Mouse (Mus musculus) hindbrain, embryonic 10.5 days (tissue): ENCODE measurements around the gene Edc4. TPM values are rescaled to one million over a fixed set of nuclear protein-coding genes. Genes with fewer than 3 reads are reported as not detected.

Experiments used
- DNase-seq: peaks from one replicate; pipeline ENCODE4 v3.0.0-alpha.2; 2017; ENCODE audit warnings: low spot score
- H3K27ac ChIP-seq: fragments of 300-500 bp; sonication (generic); 2 replicates; pipeline ENCODE4 v1.5.1; 2016; ENCODE audit warnings: mild to moderate bottlenecking, moderate library complexity
- H3K27me3 ChIP-seq: fragments of 300-500 bp; sonication (generic); 2 replicates; pipeline ENCODE4 v1.6.1; 2016; ENCODE audit warnings: mild to moderate bottlenecking; ENCODE audit not compliant: poor library complexity, insufficient read depth, severe bottlenecking
- H3K36me3 ChIP-seq: fragments of 300-500 bp; sonication (generic); 2 replicates; pipeline ENCODE4 v1.6.1; 2016; ENCODE audit warnings: mild to moderate bottlenecking, moderate library complexity
- H3K4me1 ChIP-seq: fragments of 300-500 bp; sonication (generic); replicated peaks from 2 replicates; pipeline ENCODE4 v1.6.1; 2016; ENCODE audit warnings: mild to moderate bottlenecking
- H3K4me3 ChIP-seq: fragments of 300-500 bp; sonication (generic); 2 replicates; pipeline ENCODE4 v1.5.1; 2016; ENCODE audit warnings: mild to moderate bottlenecking, moderate library complexity
- H3K9me3 ChIP-seq: fragments of 300-500 bp; sonication (generic); 2 replicates; pipeline ENCODE4 v1.6.1; 2016; ENCODE audit warnings: mild to moderate bottlenecking, moderate library complexity
- WGBS: fragments of 180-500 bp; shearing (Covaris S2); methylation state at CpG from one replicate; pipeline ENCODE4 v1.1.7; 2016; 5-methylcytosine and 5-hydroxymethylcytosine counted together
- polyA plus RNA-seq: library from polyadenylated mRNA; unstranded; fragments of >200 nt; fragmentation: Nextera tagmentation; extraction: Ambion mirVana; gene quantifications from 2 replicates; pipeline ENCODE4 v1.2.1, GENCODE M21; 2016

Edc4 gene
- polyA plus RNA-seq, 1 experiment from 2014 or later = 75.8 TPM

GRCm38 (mm10) chr8:105936866-105937475 is 56.3 kb downstream of the Edc4 start:
- Histone ChIP-seq H3K4me1 (peaks cover 27% of the 10 kb centered on the region), H3K9me3 (no peaks in the 10 kb centered on the region), H3K4me3 (peak overlapping the region; percentile 86), H3K27me3 (no peaks in the 10 kb centered on the region), H3K27ac (peak overlapping the region; percentile 95), H3K36me3 (peaks cover 22% of the 10 kb centered on the region)
- peak; percentile 90 for DNase-seq
- WGBS = under 1% methylated on average over 30 of the region's 30 CpGs

GRCm38 (mm10) chr8:105937496-105938305 is 57.0 kb downstream of the Edc4 start:
- Histone ChIP-seq H3K27me3 (no peaks in the 10 kb centered on the region), H3K27ac (peak overlapping the region; percentile 95), H3K36me3 (peaks cover 16% of the 10 kb centered on the region), H3K9me3 (no peaks in the 10 kb centered on the region), H3K4me3 (peak overlapping the region; percentile 86), H3K4me1 (peaks cover 27% of the 10 kb centered on the region)
- WGBS = 2% methylated on average over 33 of the region's 33 CpGs
- DNase-seq = peak; percentile 53

- WGBS = 48% methylated on average over 4 of the region's 4 CpGs
- no peak for DNase-seq
- Histone ChIP-seq H3K4me1 (peaks cover 30% of the 10 kb centered on the region), H3K9me3 (no peaks in the 10 kb centered on the region), H3K36me3 (peaks cover 16% of the 10 kb centered on the region), H3K27ac (peak within 1 kb of the TSS; percentile 95), H3K4me3 (peak within 1 kb of the TSS; percentile 86), H3K27me3 (no peaks in the 10 kb centered on the region)
Observed at GRCm38 (mm10) chr8:105938306-105938669, 57.6 kb downstream of the Edc4 start, which contains the start of gene Psmb10. Psmb10 (minus strand) TSS chr8:105938444.

- Histone ChIP-seq H3K27ac (no peak overlapping the region), H3K36me3 (peaks cover 52% of the 10 kb centered on the region), H3K9me3 (no peaks in the 10 kb centered on the region), H3K4me3 (no peak overlapping the region), H3K4me1 (peaks cover 20% of the 10 kb centered on the region), H3K27me3 (no peaks in the 10 kb centered on the region)
- WGBS = 95% methylated on average over 11 of the region's 11 CpGs
- DNase-seq = no peak
Observed at GRCm38 (mm10) chr8:105942026-105942425, 61.3 kb downstream of the Edc4 start.

DNA sequence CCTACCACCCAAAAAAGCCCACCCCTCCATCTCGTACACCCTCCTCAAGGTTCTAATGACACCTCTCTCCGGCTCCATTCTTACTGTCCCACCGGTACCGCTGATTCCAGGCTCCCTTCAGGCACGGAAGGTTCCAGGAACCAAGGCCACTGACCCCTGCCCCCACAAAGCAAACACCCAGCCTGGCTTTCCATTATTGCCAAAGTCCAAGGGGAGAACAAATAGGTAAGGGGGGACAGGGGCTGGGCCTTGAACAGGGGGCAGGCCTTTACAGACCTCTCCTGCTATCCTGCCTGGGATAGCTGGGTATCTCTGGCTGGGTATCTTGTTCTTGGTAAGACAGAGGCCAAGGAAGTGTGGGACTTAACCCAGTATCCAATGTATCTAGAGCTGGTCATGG is 61.9 kb downstream of the Edc4 start:
- WGBS = 97% methylated on average over 5 of the region's 5 CpGs
- no peak overlapping the region for H3K27ac ChIP-seq
- no peak for DNase-seq
- H3K27me3 ChIP-seq = no peaks in the 10 kb centered on the region
- no peaks in the 10 kb centered on the region for H3K9me3 ChIP-seq
- H3K4me1 ChIP-seq = peaks cover 17% of the 10 kb centered on the region
- no peak overlapping the region for H3K4me3 ChIP-seq
- peaks cover 57% of the 10 kb centered on the region for H3K36me3 ChIP-seq

DNA sequence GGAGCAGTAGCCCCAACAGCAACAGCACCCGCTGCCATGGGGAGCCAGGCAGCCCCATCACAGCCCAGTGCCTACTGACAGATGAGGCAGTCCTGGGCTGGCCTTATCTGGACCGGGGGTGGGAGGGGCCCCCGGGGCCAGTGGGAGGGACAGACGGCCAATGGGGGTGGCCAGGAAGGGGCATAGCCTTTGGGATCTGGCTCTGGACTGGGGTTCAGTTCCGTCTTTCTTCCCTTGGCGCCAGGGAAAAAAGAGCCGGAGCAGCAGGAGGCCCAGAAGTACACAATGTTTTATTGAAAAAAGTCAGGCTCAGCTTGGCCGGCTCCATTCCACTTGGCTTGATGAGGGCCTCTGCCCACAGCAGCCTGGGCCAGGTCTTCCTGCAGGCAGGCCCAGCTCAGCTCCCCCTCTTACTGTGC is 62.6 kb downstream of the Edc4 start, which contains the start of gene Lcat:
Gene Lcat (minus strand): TSS at position 62 of the 419 bp plus-strand sequence.
- 66% methylated on average over 8 of the region's 8 CpGs for WGBS
- Histone ChIP-seq H3K4me1 (peaks cover 9% of the 10 kb centered on the region; the same call in 1 of the 2 replicates), H3K27me3 (no peaks in the 10 kb centered on the region), H3K36me3 (peaks cover 65% of the 10 kb centered on the region), H3K27ac (0 out of 2 replicates have a peak within 1 kb of the TSS, but pooled peaks have one; percentile 56), H3K4me3 (no peak within 1 kb of the TSS), H3K9me3 (no peaks in the 10 kb centered on the region)
- DNase-seq = no peak

Other genes starting within 250 kb of the Edc4 start
- gene Ctcf, start 244.3 kb upstream of the Edc4 start, polyA plus RNA-seq = 102 and 138 TPM in 2 replicates
- 0.61 and 0.73 TPM in 2 replicates for gene Agrp, start 243.5 kb upstream of the Edc4 start, polyA plus RNA-seq
- 2.1 and 4.9 TPM in 2 replicates for gene Carmil2, start 194.6 kb upstream of the Edc4 start, polyA plus RNA-seq
- gene Acd, start 179.8 kb upstream of the Edc4 start, polyA plus RNA-seq = 81.3 and 92.6 TPM in 2 replicates
- 23.3 and 32.2 TPM in 2 replicates for gene Pard6a, start 179.7 kb upstream of the Edc4 start, polyA plus RNA-seq
- 0.14 TPM in 1 of 2 replicates, not detected in the other for gene 4933405L10Rik, start 173.2 kb upstream of the Edc4 start, polyA plus RNA-seq
- gene Enkd1, start 172.7 kb upstream of the Edc4 start, polyA plus RNA-seq = 40.7 and 44.6 TPM in 2 replicates
- 36.8 and 49.8 TPM in 2 replicates for gene Gfod2, start 122.2 kb upstream of the Edc4 start, polyA plus RNA-seq
- gene Ranbp10, start 53.5 kb upstream of the Edc4 start, polyA plus RNA-seq = 10.4 and 11.1 TPM in 2 replicates
- 0.51 and 1.8 TPM in 2 replicates for gene Tsnaxip1, start 53.1 kb upstream of the Edc4 start, polyA plus RNA-seq
- 55.2 and 58.1 TPM in 2 replicates for gene Cenpt, start 27.6 kb upstream of the Edc4 start, polyA plus RNA-seq
- 78.3 and 83.5 TPM in 2 replicates for gene Thap11, start 25.7 kb upstream of the Edc4 start, polyA plus RNA-seq
- 364 and 407 TPM in 2 replicates for gene Nutf2, start 20.3 kb upstream of the Edc4 start, polyA plus RNA-seq
- 0.39 and 0.73 TPM in 2 replicates for gene Nrn1l, start 12.7 kb downstream of the Edc4 start, polyA plus RNA-seq
- gene Pskh1, start 19.6 kb downstream of the Edc4 start, polyA plus RNA-seq = 28.8 and 31.0 TPM in 2 replicates
- gene Ctrl, start 53.0 kb downstream of the Edc4 start, polyA plus RNA-seq = 1.7 and 2.5 TPM in 2 replicates
- gene Psmb10, start 57.6 kb downstream of the Edc4 start, polyA plus RNA-seq = 32.7 and 33.6 TPM in 2 replicates
- 0.60 and 0.78 TPM in 2 replicates for gene Lcat, start 62.5 kb downstream of the Edc4 start, polyA plus RNA-seq
- 18.7 and 19.3 TPM in 2 replicates for gene Slc12a4, start 85.2 kb downstream of the Edc4 start, polyA plus RNA-seq
- gene Dpep3, start 98.5 kb downstream of the Edc4 start, polyA plus RNA-seq = not detected in 2 replicates
- 21.1 and 21.3 TPM in 2 replicates for gene Dus2, start 110.5 kb downstream of the Edc4 start, polyA plus RNA-seq
- gene Dpep2nb, start 125.1 kb downstream of the Edc4 start, polyA plus RNA-seq = not detected in 2 replicates
- gene Ddx28, start 131.0 kb downstream of the Edc4 start, polyA plus RNA-seq = 22.4 and 24.4 TPM in 2 replicates
- gene Nfatc3, start 178.0 kb downstream of the Edc4 start, polyA plus RNA-seq = 4.2 and 6.2 TPM in 2 replicates